ENCODE assay signal across 8 mouse cellular contexts in the genomic region with DNA sequence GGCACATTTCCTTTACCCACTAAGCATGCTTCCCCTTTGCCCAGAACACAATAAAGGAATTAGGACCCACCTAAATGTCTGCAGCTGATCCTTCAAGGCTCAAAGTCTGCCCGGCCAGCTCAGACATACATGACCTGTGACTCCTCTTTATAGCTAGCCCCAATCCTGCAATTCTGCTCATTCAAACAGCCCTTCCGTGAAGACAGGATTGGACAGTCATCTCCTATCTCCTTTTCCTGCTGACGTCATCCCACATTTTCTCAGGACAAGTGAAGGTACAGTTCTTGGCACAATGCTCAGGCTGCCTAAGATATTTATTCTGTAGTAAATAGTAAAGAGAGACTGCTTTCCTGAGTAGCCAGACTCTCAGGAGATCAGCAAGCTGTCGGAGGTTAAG. TPM values are rescaled to one million over a fixed set of nuclear protein-coding genes. Genes with fewer than 3 reads are reported as not detected.
DNase-seq lines count a peak whose midpoint lies in the region; ATAC-seq and TF ChIP-seq lines count a peak whose summit lies in the region.

No protein-coding gene starts in this region.

- no peak for TF ChIP-seq POLR2A in bone marrow macrophage, adult 2 months (IDR thresholded peaks at IDR 0.05; ENCODE audit: borderline replicate concordance, low read depth, low read length)

- peak; percentile 54 to 82 for DNase-seq in adrenal gland, adult (ENCODE audit: inconsistent age in 2 of 2, low spot score in 1 of 2)
- no peak for DNase-seq in adrenal gland, adult 18-20 months (ENCODE audit: low spot score in 2 of 2)
- DNase-seq in lung, postnatal 25 days (ENCODE audit: low spot score): peak; percentile 54
- no peak for DNase-seq in right cerebral cortex, postnatal 4 days
- no peak for DNase-seq in embryo, embryonic 11 days

- peaks cover 20% of the 10 kb centered on the region for H3K4me1 ChIP-seq in bone marrow macrophage, adult 2 months (ENCODE audit: control insufficient read depth, insufficient read depth, low read length)
- H3K4me1 ChIP-seq in hindbrain, embryonic 13.5 days (replicated peaks): peaks cover 68% of the 10 kb centered on the region

- H3K27me3 ChIP-seq in hindbrain, embryonic 13.5 days: peaks cover 11% of the 10 kb centered on the region; the same call in 1 of the 2 replicates

- no peaks in the 10 kb centered on the region for H3K9me3 ChIP-seq in hindbrain, embryonic 13.5 days

- peak overlapping the region; percentile 80 for H3K27ac ChIP-seq in bone marrow macrophage, adult 2 months (ENCODE audit: insufficient read depth, low read depth, low read length)
- H3K27ac ChIP-seq in hindbrain, embryonic 13.5 days: peak overlapping the region; percentile 85

- no peak overlapping the region for H3K9ac ChIP-seq in hindbrain, embryonic 13.5 days

- H3K4me3 ChIP-seq in bone marrow macrophage, adult 2 months (ENCODE audit: insufficient read depth, low read length): peak overlapping the region; percentile 93
- H3K4me3 ChIP-seq in hindbrain, embryonic 13.5 days: peak overlapping the region; percentile 71; the same call in 1 of the 2 replicates

- H3K4me2 ChIP-seq in hindbrain, embryonic 13.5 days: peak overlapping the region; percentile 97

- TF ChIP-seq CTCF in bone marrow macrophage, adult 2 months (IDR thresholded peaks at IDR 0.05; ENCODE audit: low read depth, low read length): no peak

- no peak for ATAC-seq in hindbrain, embryonic 13.5 days (ENCODE audit: low FRiP score)
- ATAC-seq in activated CD4-positive, CD25-positive, alpha-beta regulatory T cell, adult 4 months: no peak

- H3K36me3 ChIP-seq in hindbrain, embryonic 13.5 days: no peaks in the 10 kb centered on the region

- WGBS in hindbrain, embryonic 13.5 days: 36% methylated on average over 4 of the region's 4 CpGs

RNA-seq across cellular contexts. Expression of gene Elmsan1, which starts 1.6 kb away (rescaled TPM):
- total RNA-seq in adrenal gland, adult 18-20 months (2021): 10 to 100 TPM; 17.5 to 20.6 TPM
- polyA plus RNA-seq in bone marrow macrophage, adult 2 months (2012; ENCODE audit: insufficient read depth, insufficient read length, missing spikeins): 26.6 and 33.7 TPM in 2 replicates
- polyA plus RNA-seq in hindbrain, embryonic 13.5 days (2015; fragmentation: Nextera tagmentation; extraction: Ambion mirVana): 4.5 and 5.1 TPM in 2 replicates
- polyA plus RNA-seq in activated CD4-positive, CD25-positive, alpha-beta regulatory T cell, adult 4 months (2017; shearing (Covaris generic)): 1 to 10 TPM; 6.8 to 7.1 TPM

Comparison
In these comparisons a context has a peak if more than half of its experiments do, and no peak if none do; other contexts are left out.
1. DNase-seq: peak in adrenal gland, adult (2 of 2) and lung, postnatal 25 days (single experiment); none in adrenal gland, adult 18-20 months (0 of 2), right cerebral cortex, postnatal 4 days (single experiment) and embryo, embryonic 11 days (single experiment).